ENCODE assay signal across 12 mouse cellular contexts in the genomic region with DNA sequence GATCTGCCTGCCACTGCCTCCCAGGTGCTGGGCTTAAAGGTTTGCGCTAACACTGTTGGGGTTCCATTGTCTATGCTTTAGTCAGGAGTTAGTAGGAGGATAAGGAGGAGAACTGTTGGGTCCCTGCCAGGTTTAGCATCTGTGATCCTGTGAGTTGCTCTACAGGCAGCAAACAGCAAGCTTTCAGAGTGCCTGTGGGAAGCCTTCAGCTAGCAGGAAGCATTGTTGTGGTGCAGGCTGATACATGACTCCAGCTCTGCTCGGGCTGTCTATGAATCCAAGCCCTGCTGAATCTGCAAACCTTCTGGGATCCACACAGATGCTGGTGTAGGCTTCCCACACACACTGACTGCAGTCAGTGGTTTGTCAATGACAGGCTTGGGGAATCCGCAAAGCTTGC. TPM values are rescaled to one million over a fixed set of nuclear protein-coding genes. Genes with fewer than 3 reads are reported as not detected.
DNase-seq lines count a peak whose midpoint lies in the region; ATAC-seq lines count a peak whose summit lies in the region.
"Had no signal": no experiment of that assay in that cellular context is flagged by ENCODE, and none has a peak within 500 bp of the region (broad histone marks: within the 10 kb centered on the region; RNA-seq: fewer than 3 reads in every experiment).

No protein-coding gene starts in this region.

- no peak for DNase-seq in neural tube, embryonic 10.5 days (ENCODE audit: extremely low spot score, low spot score)
- DNase-seq in embryonic facial prominence, embryonic 10.5 days (ENCODE audit: low spot score): no peak
- peak; percentile 47 to 68 for DNase-seq in layer of hippocampus, postnatal 14 days (ENCODE audit: low spot score in 2 of 2)
- DNase-seq in right cerebral cortex, postnatal 25 days: peak; percentile 64
- DNase-seq in ovary, postnatal 36 days (ENCODE audit: low spot score): no peak
- DNase-seq in spleen, adult 18-20 months: no peak
- DNase-seq: kidney, postnatal 10 days had no signal

- no peak overlapping the region for H3K4me3 ChIP-seq in neural tube, embryonic 12.5 days
- no peak overlapping the region for H3K4me3 ChIP-seq in embryonic facial prominence, embryonic 10.5 days
- H3K4me3 ChIP-seq in midbrain, embryonic 16.5 days (ENCODE audit: low read depth, low read length): no peak overlapping the region
- H3K4me3 ChIP-seq: heart, embryonic 13.5 days; midbrain, embryonic 13.5 days had no signal

- peaks cover 4% of the 10 kb centered on the region; the same call in 1 of the 2 replicates for H3K4me1 ChIP-seq in neural tube, embryonic 12.5 days
- peaks cover 6% of the 10 kb centered on the region; the same call in 1 of the 2 replicates for H3K4me1 ChIP-seq in embryonic facial prominence, embryonic 10.5 days
- no peaks in the 10 kb centered on the region for H3K4me1 ChIP-seq in midbrain, embryonic 16.5 days (ENCODE audit: control insufficient read depth, insufficient read depth, low read length)
- H3K4me1 ChIP-seq: heart, embryonic 13.5 days; midbrain, embryonic 13.5 days had no signal

- no peaks in the 10 kb centered on the region for H3K9me3 ChIP-seq in neural tube, embryonic 12.5 days
- no peaks in the 10 kb centered on the region for H3K9me3 ChIP-seq in embryonic facial prominence, embryonic 10.5 days
- H3K9me3 ChIP-seq in midbrain, embryonic 16.5 days (replicated peaks; ENCODE audit: control insufficient read depth, low read length, poor library complexity, severe bottlenecking): no peaks in the 10 kb centered on the region
- H3K9me3 ChIP-seq: heart, embryonic 13.5 days; midbrain, embryonic 13.5 days had no signal

- WGBS in neural tube, embryonic 12.5 days: 58% methylated on average over 3 of the region's 3 CpGs
- WGBS in embryonic facial prominence, embryonic 10.5 days: 65% methylated on average over 3 of the region's 3 CpGs
- WGBS in midbrain, embryonic 16.5 days: 56% methylated on average over 3 of the region's 3 CpGs

- no peak overlapping the region for H3K4me2 ChIP-seq in neural tube, embryonic 12.5 days (replicated peaks)
- no peak overlapping the region for H3K4me2 ChIP-seq in midbrain, embryonic 16.5 days (ENCODE audit: low read length)
- H3K4me2 ChIP-seq: heart, embryonic 13.5 days; midbrain, embryonic 13.5 days had no signal

- ATAC-seq in neural tube, embryonic 12.5 days (ENCODE audit: low FRiP score, low read depth): peak; percentile 64; the same call in 1 of the 2 replicates
- no peak for ATAC-seq in midbrain, embryonic 16.5 days
- ATAC-seq: midbrain, embryonic 13.5 days had no signal

- no peak overlapping the region for H3K27ac ChIP-seq in neural tube, embryonic 12.5 days
- peak overlapping the region; percentile 48 for H3K27ac ChIP-seq in embryonic facial prominence, embryonic 10.5 days (replicated peaks)
- no peak overlapping the region for H3K27ac ChIP-seq in midbrain, embryonic 16.5 days (ENCODE audit: low read length)
- H3K27ac ChIP-seq: heart, embryonic 13.5 days; midbrain, embryonic 13.5 days had no signal

- H3K9ac ChIP-seq in neural tube, embryonic 12.5 days: no peak overlapping the region
- no peak overlapping the region for H3K9ac ChIP-seq in midbrain, embryonic 16.5 days (ENCODE audit: low read depth, low read length)
- H3K9ac ChIP-seq: heart, embryonic 13.5 days; midbrain, embryonic 13.5 days had no signal

- H3K36me3 ChIP-seq in neural tube, embryonic 12.5 days: no peaks in the 10 kb centered on the region
- no peaks in the 10 kb centered on the region for H3K36me3 ChIP-seq in embryonic facial prominence, embryonic 10.5 days (replicated peaks)
- H3K36me3 ChIP-seq in midbrain, embryonic 16.5 days (ENCODE audit: control insufficient read depth, insufficient read depth, low read length): no peaks in the 10 kb centered on the region
- H3K36me3 ChIP-seq: heart, embryonic 13.5 days; midbrain, embryonic 13.5 days had no signal

- no peaks in the 10 kb centered on the region for H3K27me3 ChIP-seq in neural tube, embryonic 12.5 days (replicated peaks)
- no peaks in the 10 kb centered on the region for H3K27me3 ChIP-seq in embryonic facial prominence, embryonic 10.5 days (replicated peaks; ENCODE audit: low read depth, poor library complexity, severe bottlenecking)
- no peaks in the 10 kb centered on the region for H3K27me3 ChIP-seq in midbrain, embryonic 16.5 days (ENCODE audit: control insufficient read depth, insufficient read depth, low read depth, low read length)
- H3K27me3 ChIP-seq: heart, embryonic 13.5 days; midbrain, embryonic 13.5 days had no signal

RNA-seq across cellular contexts. Expression of gene Ddb2, which starts 6.6 kb away (rescaled TPM):
- 7.5 and 9.3 TPM in 2 replicates for polyA plus RNA-seq in neural tube, embryonic 12.5 days (2016; fragmentation: Nextera tagmentation; extraction: Ambion mirVana)
- polyA plus RNA-seq in embryonic facial prominence, embryonic 10.5 days (2016; fragmentation: Nextera tagmentation; extraction: Ambion mirVana): 9.3 and 9.9 TPM in 2 replicates
- total RNA-seq in layer of hippocampus, postnatal 14 days (2021): 1 to 10 TPM; 7.3 to 9.1 TPM
- polyA plus RNA-seq in midbrain, embryonic 16.5 days (2015; fragmentation: Nextera tagmentation; extraction: Ambion mirVana): 18.1 and 18.4 TPM in 2 replicates

RNA-seq across cellular contexts. Expression of gene Pacsin3, which starts 12.3 kb away (rescaled TPM):
- polyA plus RNA-seq in neural tube, embryonic 12.5 days (2016; fragmentation: Nextera tagmentation; extraction: Ambion mirVana): 20.8 and 22.1 TPM in 2 replicates
- 33.4 and 33.6 TPM in 2 replicates for polyA plus RNA-seq in embryonic facial prominence, embryonic 10.5 days (2016; fragmentation: Nextera tagmentation; extraction: Ambion mirVana)
- total RNA-seq in layer of hippocampus, postnatal 14 days (2021): 10 to 100 TPM; 23.2 to 25.5 TPM
- 9.7 and 17.5 TPM in 2 replicates for polyA plus RNA-seq in midbrain, embryonic 16.5 days (2015; fragmentation: Nextera tagmentation; extraction: Ambion mirVana)
- total RNA-seq: common myeloid progenitor, adult 5-6 weeks had no signal

RNA-seq across cellular contexts. Expression of gene Arfgap2, which starts 21.4 kb away (rescaled TPM):
- 79.6 and 81.0 TPM in 2 replicates for polyA plus RNA-seq in neural tube, embryonic 12.5 days (2016; fragmentation: Nextera tagmentation; extraction: Ambion mirVana)
- 101 and 102 TPM in 2 replicates for polyA plus RNA-seq in embryonic facial prominence, embryonic 10.5 days (2016; fragmentation: Nextera tagmentation; extraction: Ambion mirVana)
- total RNA-seq in layer of hippocampus, postnatal 14 days (2021): 10 to 100 TPM; 63.9 to 65.1 TPM
- polyA plus RNA-seq in midbrain, embryonic 16.5 days (2015; fragmentation: Nextera tagmentation; extraction: Ambion mirVana): 73.0 and 74.4 TPM in 2 replicates

RNA-seq across cellular contexts. Expression of gene Acp2, which starts 40.7 kb away (rescaled TPM):
- 35.3 and 39.8 TPM in 2 replicates for polyA plus RNA-seq in neural tube, embryonic 12.5 days (2016; fragmentation: Nextera tagmentation; extraction: Ambion mirVana)
- 26.0 and 29.0 TPM in 2 replicates for polyA plus RNA-seq in embryonic facial prominence, embryonic 10.5 days (2016; fragmentation: Nextera tagmentation; extraction: Ambion mirVana)
- 10 to 100 TPM; 57.3 to 57.9 TPM for total RNA-seq in layer of hippocampus, postnatal 14 days (2021)
- polyA plus RNA-seq in midbrain, embryonic 16.5 days (2015; fragmentation: Nextera tagmentation; extraction: Ambion mirVana): 38.3 and 39.2 TPM in 2 replicates

RNA-seq across cellular contexts. Expression of gene Nr1h3, which starts 40.8 kb away (rescaled TPM):
- polyA plus RNA-seq in neural tube, embryonic 12.5 days (2016; fragmentation: Nextera tagmentation; extraction: Ambion mirVana): 1.0 and 1.7 TPM in 2 replicates
- polyA plus RNA-seq in embryonic facial prominence, embryonic 10.5 days (2016; fragmentation: Nextera tagmentation; extraction: Ambion mirVana): 1.1 and 1.4 TPM in 2 replicates
- total RNA-seq in layer of hippocampus, postnatal 14 days (2021): 1 to 10 TPM; 3.3 to 5.1 TPM
- polyA plus RNA-seq in midbrain, embryonic 16.5 days (2015; fragmentation: Nextera tagmentation; extraction: Ambion mirVana): 2.7 and 2.9 TPM in 2 replicates

Comparison
In these comparisons a context has a peak if more than half of its experiments do, and no peak if none do; other contexts are left out.
1. DNase-seq: peak in layer of hippocampus, postnatal 14 days (2 of 2) and right cerebral cortex, postnatal 25 days (single experiment); none in neural tube, embryonic 10.5 days (single experiment), embryonic facial prominence, embryonic 10.5 days (single experiment), ovary, postnatal 36 days (single experiment) and spleen, adult 18-20 months (0 of 2).